Mouse (Mus musculus) cerebellum, adult 8-10 months (tissue): ENCODE results near the gene Mgat1.
"Not testable (repeated sequence)": the region's sequence is repeated elsewhere in the genome, so short reads cannot be mapped to it uniquely, and the experiment has no call there.

ENCODE experiments used
- DNase-seq: peaks from one replicate; pipeline ENCODE4 v3.0.0; 2022

Mgat1 gene

GRCm38 (mm10) chr11:49265101-49265500 lies 21.1 kb downstream of the Mgat1 start:
- no peak for DNase-seq

GRCm38 (mm10) chr11:49266671-49267070 lies 22.7 kb downstream of the Mgat1 start:
- DNase-seq, result no peak

- DNase-seq, result no peak
These were observed 23.3 kb downstream of the Mgat1 start for GRCm38 (mm10) chr11:49267316-49267715.

GRCm38 (mm10) chr11:49267970-49268579 lies 24.1 kb downstream of the Mgat1 start:
- DNase-seq, result no peak

GRCm38 (mm10) chr11:49269761-49270160 lies 25.8 kb downstream of the Mgat1 start:
- DNase-seq, result no peak

GRCm38 (mm10) chr11:49270368-49270767 lies 26.4 kb downstream of the Mgat1 start:
- DNase-seq, result no peak

- DNase-seq, result no peak
These were observed 27.3 kb downstream of the Mgat1 start for GRCm38 (mm10) chr11:49271334-49271733.

- DNase-seq, result no peak
These were observed 30.0 kb downstream of the Mgat1 start for GRCm38 (mm10) chr11:49273834-49274519.

- no peak for DNase-seq
These were observed 34.2 kb downstream of the Mgat1 start, which contains the start of gene Olfr1393 for GRCm38 (mm10) chr11:49278222-49278621. TSS of gene Olfr1393 (plus strand) at chr11:49278304.

GRCm38 (mm10) chr11:49284982-49285381 lies 41.0 kb downstream of the Mgat1 start, which contains the start of gene Olfr1392:
TSS of gene Olfr1392 (plus strand) at chr11:49285282.
- DNase-seq, result not testable (repeated sequence)

- no peak for DNase-seq
These were observed 43.3 kb downstream of the Mgat1 start for GRCm38 (mm10) chr11:49287251-49287650.

GRCm38 (mm10) chr11:49292777-49293176 lies 48.8 kb downstream of the Mgat1 start:
- DNase-seq, result no peak

GRCm38 (mm10) chr11:49304441-49304840 lies 60.5 kb downstream of the Mgat1 start, which contains the start of gene Olfr10:
TSS of gene Olfr10 (plus strand) at chr11:49304741.
- no peak for DNase-seq

- DNase-seq, result not testable (repeated sequence)
These were observed 64.6 kb downstream of the Mgat1 start for GRCm38 (mm10) chr11:49308547-49308946.
